Mouse (Mus musculus) embryonic facial prominence, embryonic 12.5 days (tissue): ENCODE measurements around the gene Mlh3. TPM values are rescaled to one million over a fixed set of nuclear protein-coding genes. Genes with fewer than 3 reads are reported as not detected.

Experiments
- ATAC-seq: fragments of 200-750 bp; cut with Nextera tagmentation; 2 replicates; pipeline ENCODE4 v1.8.0; 2017; ENCODE audit not compliant: insufficient number of reproducible peaks, insufficient read depth, low FRiP score, low TSS enrichment
- H3K27ac ChIP-seq: fragments of 300-500 bp; sonication (generic); 2 replicates; pipeline ENCODE4 v1.5.1; 2016; ENCODE audit warnings: mild to moderate bottlenecking
- H3K27me3 ChIP-seq: fragments of 300-500 bp; sonication (generic); 2 replicates; pipeline ENCODE4 v1.6.1; 2016; ENCODE audit warnings: mild to moderate bottlenecking, moderate library complexity
- H3K36me3 ChIP-seq: fragments of 300-500 bp; sonication (generic); 2 replicates; pipeline ENCODE4 v1.6.1; 2016; ENCODE audit warnings: mild to moderate bottlenecking
- H3K4me1 ChIP-seq: fragments of 300-500 bp; sonication (generic); 2 replicates; pipeline ENCODE4 v1.6.1; 2016
- H3K4me2 ChIP-seq: fragments of 300-500 bp; sonication (generic); replicated peaks from 2 replicates; pipeline ENCODE4 v1.6.1; 2016; ENCODE audit warnings: mild to moderate bottlenecking, moderate library complexity
- H3K4me3 ChIP-seq: fragments of 300-500 bp; sonication (generic); 2 replicates; pipeline ENCODE4 v1.5.1; 2016; ENCODE audit warnings: mild to moderate bottlenecking
- H3K9ac ChIP-seq: fragments of 300-500 bp; sonication (generic); 2 replicates; pipeline ENCODE4 v1.6.1; 2016; ENCODE audit warnings: mild to moderate bottlenecking, moderate library complexity
- H3K9me3 ChIP-seq: fragments of 300-500 bp; sonication (generic); 2 replicates; pipeline ENCODE4 v1.6.1; 2016; ENCODE audit warnings: mild to moderate bottlenecking, moderate library complexity
- WGBS: fragments of 180-500 bp; shearing (Covaris S2); methylation state at CpG from one replicate; pipeline ENCODE4 v1.1.7; 2016; 5-methylcytosine and 5-hydroxymethylcytosine counted together
- polyA plus RNA-seq: library from polyadenylated mRNA; unstranded; fragments of >200 nt; fragmentation: Nextera tagmentation; extraction: Ambion mirVana; gene quantifications from 2 replicates; pipeline ENCODE4 v1.2.1, GENCODE M21; 2016

The Mlh3 gene
- polyA plus RNA-seq, 1 experiment from 2014 or later, result 11.0 TPM

DNA sequence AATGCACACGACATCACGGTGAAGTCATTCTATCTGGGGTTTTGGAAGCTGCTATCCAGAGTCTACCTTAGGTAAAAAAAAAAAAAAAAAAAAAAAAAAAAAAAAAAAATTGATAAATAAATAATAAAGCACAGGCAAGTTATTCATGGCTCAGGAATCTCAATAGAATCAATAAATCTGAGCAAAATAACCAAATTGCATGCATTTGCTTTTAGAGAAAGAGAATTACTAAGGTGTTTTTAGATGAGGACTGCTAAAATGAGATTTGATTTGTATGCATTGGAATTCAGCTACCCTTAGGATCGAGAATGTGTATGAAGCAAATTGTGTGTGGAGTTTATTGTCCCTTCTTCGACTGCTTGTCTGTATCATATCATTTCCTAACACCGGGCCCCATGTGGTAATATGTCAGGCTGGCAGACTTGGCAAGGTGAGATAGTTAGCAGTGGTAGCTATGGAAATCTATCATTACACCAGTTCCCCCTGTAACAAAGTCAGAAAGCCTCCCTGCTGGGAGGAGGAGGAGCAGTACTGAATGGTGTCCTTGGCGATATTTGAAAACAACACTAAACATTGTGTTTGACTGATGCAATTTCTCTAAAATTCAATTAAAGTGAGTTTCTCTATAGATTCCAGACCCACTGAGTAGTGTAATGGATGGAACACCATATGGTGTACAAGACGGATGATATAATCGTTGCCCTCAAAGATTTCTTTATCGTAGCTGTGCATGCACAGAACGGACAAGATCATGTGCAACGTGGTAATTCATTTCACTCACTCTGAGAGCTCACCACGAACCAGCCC lies 10.6 kb upstream of the Mlh3 start:
- WGBS, result 69% methylated on average over 12 of the region's 12 CpGs
- H3K4me2 ChIP-seq, result no peak overlapping the region

DNA sequence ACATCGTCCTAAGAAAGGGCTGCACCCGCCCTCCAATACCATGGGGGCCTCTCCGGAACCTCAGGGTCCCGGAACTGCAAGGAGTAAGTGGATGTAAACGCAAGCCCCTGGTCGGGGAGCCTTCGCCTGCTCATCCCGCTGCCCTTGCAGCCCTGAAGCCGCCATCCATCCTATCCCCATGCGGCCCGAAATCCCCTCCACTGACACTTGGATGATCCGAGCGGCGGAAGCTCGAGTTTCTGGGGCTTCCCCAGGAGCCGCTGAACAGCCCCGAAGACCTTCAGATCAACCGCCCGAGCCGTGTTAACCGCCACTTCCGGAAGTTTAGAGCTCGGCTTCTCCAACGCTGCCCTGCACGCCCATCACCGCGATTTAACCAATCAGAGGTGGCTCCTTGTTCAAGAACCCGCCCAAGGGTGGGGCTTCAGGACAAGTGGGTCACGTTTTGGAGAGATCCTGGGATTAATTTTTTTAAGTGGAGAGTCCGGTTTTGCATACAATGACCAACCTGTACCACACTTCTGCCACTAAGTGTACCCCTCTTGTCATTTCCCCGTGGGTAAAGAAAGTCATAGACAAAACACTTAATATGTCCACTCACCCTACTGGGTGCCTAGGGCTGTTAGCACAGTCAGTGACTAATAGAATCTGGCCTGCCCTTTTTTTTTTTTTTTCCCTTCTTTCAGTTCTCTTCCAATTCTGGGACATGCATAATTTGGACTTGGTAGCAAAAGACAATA lies 9.9 kb upstream of the Mlh3 start:
- H3K27me3 ChIP-seq, result 0 out of 2 replicates have a peak, but pooled peaks cover 3% of the 10 kb centered on the region
- H3K4me1 ChIP-seq, result peaks cover 5% of the 10 kb centered on the region; the same call in 1 of the 2 replicates
- H3K4me2 ChIP-seq, result peak overlapping the region; percentile 88
- ATAC-seq, result peak; percentile 92
- under 1% methylated on average over 31 of the region's 31 CpGs for WGBS
- no peaks in the 10 kb centered on the region for H3K9me3 ChIP-seq
- H3K9ac ChIP-seq, result peak overlapping the region; percentile 77
- H3K27ac ChIP-seq, result peak overlapping the region; percentile 64; the same call in 1 of the 2 replicates
- peak overlapping the region; percentile 67 for H3K4me3 ChIP-seq
- H3K36me3 ChIP-seq, result 0 out of 2 replicates have a peak, but pooled peaks cover 4% of the 10 kb centered on the region

More for the DNA sequence above, 10.6 kb upstream of the Mlh3 start:
- Histone ChIP-seq H3K36me3 (no peaks in the 10 kb centered on the region), H3K4me1 (peaks cover 5% of the 10 kb centered on the region; the same call in 1 of the 2 replicates), H3K27me3 (0 out of 2 replicates have a peak, but pooled peaks cover 3% of the 10 kb centered on the region), H3K9ac (no peak overlapping the region), H3K4me3 (no peak overlapping the region), H3K9me3 (no peaks in the 10 kb centered on the region), H3K27ac (no peak overlapping the region)
- ATAC-seq, result no peak

DNA sequence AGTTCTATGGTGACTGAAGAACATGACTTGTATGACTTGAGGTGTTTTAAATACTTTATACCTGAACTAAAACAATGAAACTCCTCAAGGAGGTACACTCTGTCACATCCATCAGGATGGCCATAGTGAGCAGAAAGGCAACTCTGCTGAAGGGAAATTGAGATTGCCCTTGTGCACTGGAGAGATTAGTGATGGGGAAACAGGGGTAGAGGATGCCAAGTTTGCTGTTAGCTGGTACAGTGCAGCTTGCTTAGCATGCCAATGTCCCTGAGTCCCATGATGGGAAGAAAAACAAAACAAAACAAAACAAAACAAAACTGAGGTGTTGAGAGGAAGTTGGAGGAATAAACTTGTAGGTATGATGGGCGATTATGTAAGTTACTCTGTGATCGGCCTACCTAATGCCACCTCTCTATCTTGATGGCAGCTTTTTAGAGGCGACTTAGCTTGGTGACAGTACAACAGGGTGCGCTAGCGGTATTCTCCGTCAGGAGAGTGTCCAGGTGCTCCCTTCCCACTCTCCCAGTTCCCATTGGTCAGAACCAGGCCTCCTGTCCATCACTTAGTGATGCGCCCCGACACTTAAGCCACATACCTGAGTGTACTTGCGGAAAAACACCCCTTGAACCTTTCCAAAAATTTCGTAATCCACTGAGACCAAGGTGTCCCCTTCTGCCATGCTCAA lies 9.1 kb upstream of the Mlh3 start:
- Histone ChIP-seq H3K4me2 (peak overlapping the region; percentile 88), H3K9ac (peak overlapping the region; percentile 77), H3K27me3 (0 out of 2 replicates have a peak, but pooled peaks cover 3% of the 10 kb centered on the region), H3K4me3 (peak overlapping the region; percentile 67), H3K36me3 (0 out of 2 replicates have a peak, but pooled peaks cover 4% of the 10 kb centered on the region), H3K27ac (peak overlapping the region; percentile 64; the same call in 1 of the 2 replicates), H3K9me3 (no peaks in the 10 kb centered on the region), H3K4me1 (peaks cover 5% of the 10 kb centered on the region; the same call in 1 of the 2 replicates)
- no peak for ATAC-seq
- 3% methylated on average over 10 of the region's 10 CpGs for WGBS

- no peak for ATAC-seq
- H3K36me3 ChIP-seq, result 0 out of 2 replicates have a peak, but pooled peaks cover 4% of the 10 kb centered on the region
- H3K27me3 ChIP-seq, result no peaks in the 10 kb centered on the region
- 95% methylated on average over 10 of the region's 10 CpGs for WGBS
- H3K4me3 ChIP-seq, result no peak overlapping the region
- H3K4me2 ChIP-seq, result no peak overlapping the region
- H3K9me3 ChIP-seq, result no peaks in the 10 kb centered on the region
- H3K4me1 ChIP-seq, result peaks cover 5% of the 10 kb centered on the region; the same call in 1 of the 2 replicates
- no peak overlapping the region for H3K27ac ChIP-seq
- no peak overlapping the region for H3K9ac ChIP-seq
Measured at GRCm38 (mm10) chr12:85278919-85279318, 8.5 kb upstream of the Mlh3 start.

DNA sequence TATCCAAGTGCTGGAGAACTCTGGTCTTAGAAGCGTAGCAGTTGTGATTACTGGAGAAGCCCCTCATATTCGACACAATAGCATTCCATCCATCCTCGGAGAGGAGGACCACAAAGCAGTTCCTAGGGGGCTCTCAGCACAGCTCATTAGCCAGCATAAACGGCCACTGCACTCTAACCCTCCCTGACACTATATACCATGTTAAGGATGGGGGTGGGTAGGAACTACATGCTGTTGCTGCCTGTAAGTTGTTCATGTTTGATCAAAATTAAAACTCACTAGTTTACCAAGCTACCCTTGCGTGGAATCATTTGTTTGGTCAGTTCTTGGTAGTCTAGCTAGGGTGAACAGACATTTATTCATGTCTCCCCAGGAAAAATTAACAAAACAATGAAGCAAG lies 5.9 kb upstream of the Mlh3 start:
- no peak overlapping the region for H3K27ac ChIP-seq
- H3K9ac ChIP-seq, result no peak overlapping the region
- H3K9me3 ChIP-seq, result no peaks in the 10 kb centered on the region
- peaks cover 12% of the 10 kb centered on the region; the same call in 1 of the 2 replicates for H3K4me1 ChIP-seq
- no peak overlapping the region for H3K4me3 ChIP-seq
- ATAC-seq, result no peak
- H3K4me2 ChIP-seq, result no peak overlapping the region
- no peaks in the 10 kb centered on the region for H3K27me3 ChIP-seq
- 72% methylated on average over 5 of the region's 5 CpGs for WGBS
- H3K36me3 ChIP-seq, result 0 out of 2 replicates have a peak, but pooled peaks cover 4% of the 10 kb centered on the region

GRCm38 (mm10) chr12:85273508-85273907 lies 3.1 kb upstream of the Mlh3 start:
- Histone ChIP-seq H3K4me3 (no peak overlapping the region), H3K27me3 (no peaks in the 10 kb centered on the region), H3K4me1 (peaks cover 9% of the 10 kb centered on the region; the same call in 1 of the 2 replicates), H3K9me3 (no peaks in the 10 kb centered on the region), H3K4me2 (no peak overlapping the region), H3K9ac (no peak overlapping the region), H3K27ac (peak overlapping the region; percentile 65), H3K36me3 (0 out of 2 replicates have a peak, but pooled peaks cover 4% of the 10 kb centered on the region)
- WGBS, result 27% methylated on average over 10 of the region's 10 CpGs
- ATAC-seq, result peak; percentile 61

- no peak for ATAC-seq
- whole genome bisulfite sequencing, result 75% methylated on average over 4 of the region's 4 CpGs
- H3K27ac ChIP-seq, result no peak overlapping the region
- no peak overlapping the region for H3K4me3 ChIP-seq
- H3K9ac ChIP-seq, result no peak overlapping the region
- H3K27me3 ChIP-seq, result no peaks in the 10 kb centered on the region
- no peak overlapping the region for H3K4me2 ChIP-seq
- H3K4me1 ChIP-seq, result peaks cover 9% of the 10 kb centered on the region; the same call in 1 of the 2 replicates
- H3K36me3 ChIP-seq, result 0 out of 2 replicates have a peak, but pooled peaks cover 4% of the 10 kb centered on the region
- no peaks in the 10 kb centered on the region for H3K9me3 ChIP-seq
Measured at GRCm38 (mm10) chr12:85271843-85272206, 1.4 kb upstream of the Mlh3 start.

DNA sequence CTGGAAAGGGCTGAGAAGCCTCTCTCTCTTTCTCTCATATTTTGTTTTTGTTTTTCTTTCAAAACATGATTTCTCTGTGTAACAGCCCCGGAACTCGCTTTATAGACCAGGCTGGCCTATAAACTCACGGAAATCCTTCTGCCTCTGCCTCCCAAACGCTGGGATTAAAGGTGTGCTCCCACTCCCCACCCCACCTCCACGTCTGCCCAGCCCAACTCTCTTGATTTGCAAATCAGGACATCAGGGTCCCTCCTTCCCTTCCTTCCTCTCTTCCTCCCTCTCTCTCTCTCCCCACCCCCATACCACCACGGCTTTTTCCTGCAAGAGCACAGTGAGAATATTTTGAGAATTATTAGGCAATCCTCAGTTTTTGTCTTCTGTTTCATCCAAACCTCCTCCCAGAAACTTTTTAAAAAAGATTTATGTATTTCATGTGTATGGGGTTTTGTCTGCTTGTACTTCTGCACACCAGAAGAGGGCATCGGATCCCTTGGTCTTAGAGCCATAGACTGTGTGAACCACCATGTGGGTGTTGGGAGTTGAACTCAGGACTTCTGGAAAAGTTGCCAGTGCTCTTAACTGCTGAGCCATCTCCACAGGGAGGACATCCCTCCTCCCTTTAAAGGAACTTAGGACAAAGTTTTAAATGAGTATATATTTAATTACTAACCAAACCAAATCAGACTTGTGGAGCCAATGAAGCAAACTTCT lies 888 bp upstream of the Mlh3 start:
- no peak overlapping the region for H3K4me3 ChIP-seq
- no peak overlapping the region for H3K27ac ChIP-seq
- H3K4me2 ChIP-seq, result no peak overlapping the region
- no peaks in the 10 kb centered on the region for H3K27me3 ChIP-seq
- H3K4me1 ChIP-seq, result peaks cover 9% of the 10 kb centered on the region; the same call in 1 of the 2 replicates
- no peaks in the 10 kb centered on the region for H3K9me3 ChIP-seq
- H3K36me3 ChIP-seq, result 0 out of 2 replicates have a peak, but pooled peaks cover 4% of the 10 kb centered on the region
- H3K9ac ChIP-seq, result no peak overlapping the region
- 79% methylated on average over 7 of the region's 7 CpGs for WGBS
- no peak for ATAC-seq

DNA sequence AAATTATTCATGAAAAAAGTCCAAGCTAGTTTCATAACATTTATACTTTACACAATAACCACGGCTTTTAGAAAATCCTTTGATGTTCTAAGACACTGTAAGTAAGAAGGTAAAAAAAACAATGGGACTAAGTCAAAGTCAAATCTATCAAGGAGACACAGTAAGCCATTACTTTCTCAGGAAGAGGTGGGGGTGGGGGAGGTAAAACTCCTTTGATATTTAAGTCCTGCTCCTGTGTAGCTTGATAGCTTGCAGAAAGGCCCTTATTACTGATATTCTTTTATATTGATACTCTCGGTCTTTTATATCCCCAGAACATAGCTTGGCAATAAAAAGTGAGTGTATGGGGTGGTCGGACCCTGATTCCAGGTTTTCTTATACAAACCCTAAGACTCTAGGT lies 578 bp downstream of the Mlh3 start:
- H3K9me3 ChIP-seq, result no peaks in the 10 kb centered on the region
- peak overlapping the region; percentile 91 for H3K27ac ChIP-seq
- no peaks in the 10 kb centered on the region for H3K36me3 ChIP-seq
- peaks cover 20% of the 10 kb centered on the region; the same call in 1 of the 2 replicates for H3K4me1 ChIP-seq
- peak overlapping the region; percentile 66; the same call in 1 of the 2 replicates for H3K9ac ChIP-seq
- H3K4me3 ChIP-seq, result peak overlapping the region; percentile 48
- H3K27me3 ChIP-seq, result no peaks in the 10 kb centered on the region
- ATAC-seq, result no peak
- peak overlapping the region; percentile 55 for H3K4me2 ChIP-seq
- WGBS, result 39% methylated on average over 3 of the region's 3 CpGs

DNA sequence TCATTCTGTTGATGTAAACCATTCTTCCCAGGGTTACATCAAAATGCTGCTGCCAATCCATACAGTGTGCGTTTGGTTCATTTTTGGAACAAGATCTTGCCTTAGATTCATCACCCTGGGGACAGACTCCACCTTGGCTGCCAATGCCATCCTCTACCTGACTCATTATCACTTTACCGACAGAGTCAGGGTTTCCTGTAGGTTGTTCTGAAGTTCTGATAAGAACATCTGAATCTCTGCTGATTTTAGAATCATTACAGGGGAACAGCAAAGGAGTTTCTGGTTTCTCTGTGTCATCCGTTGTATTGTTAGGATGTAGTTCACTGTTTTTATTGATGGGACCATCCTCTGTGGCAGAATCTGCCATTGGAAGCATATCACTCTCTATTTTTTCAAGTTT lies 4.2 kb downstream of the Mlh3 start:
- Histone ChIP-seq H3K36me3 (no peaks in the 10 kb centered on the region), H3K4me3 (no peak overlapping the region), H3K9me3 (no peaks in the 10 kb centered on the region), H3K9ac (no peak overlapping the region), H3K4me1 (peaks cover 29% of the 10 kb centered on the region), H3K27me3 (no peaks in the 10 kb centered on the region), H3K4me2 (no peak overlapping the region), H3K27ac (0 out of 2 replicates have a peak overlapping the region, but pooled peaks have one; percentile 30)
- 86% methylated on average over 3 of the region's 3 CpGs for WGBS
- no peak for ATAC-seq
